Mouse (Mus musculus) lung, postnatal 0 days (tissue): ENCODE data around the gene Lypd6.

ENCODE experiments used
- CTCF ChIP-seq: IDR thresholded peaks from 2 replicates; pipeline ENCODE4 v1.5.1; 2016; ENCODE audit warnings: antibody characterized with exemption, mild to moderate bottlenecking
- EP300 ChIP-seq: IDR thresholded peaks from 2 replicates; pipeline ENCODE4 v1.6.1; 2016; ENCODE audit warnings: antibody characterized with exemption, mild to moderate bottlenecking, control low read depth

- TF ChIP-seq CTCF, result no peak
- no peak for TF ChIP-seq EP300
These were observed 81.1 kb downstream of the Lypd6 start for GRCm38 (mm10) chr2:50147308-50147707.
